Mouse (Mus musculus): Measurements from ENCODE around the gene Mrps35.

DNA sequence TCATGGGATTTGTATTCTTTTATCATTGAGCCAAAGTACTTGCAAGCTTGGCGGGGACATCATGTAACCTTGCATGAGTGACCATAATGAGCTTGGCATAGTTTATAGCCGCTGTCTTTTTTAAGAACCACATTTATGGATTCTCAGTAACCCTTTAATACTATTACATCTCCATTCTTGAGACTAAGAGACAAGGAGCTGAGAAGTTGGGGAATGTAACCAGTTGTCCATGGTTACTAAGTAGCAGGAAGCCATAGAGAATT, 19.5 kb upstream of the Mrps35 start:
- no peak for TF ChIP-seq CTCF (IDR thresholded peaks at IDR 0.05; ENCODE audit: control insufficient read depth, insufficient read depth, insufficient replicate concordance, low read depth, low read length)
- TF ChIP-seq POLR2A (IDR thresholded peaks at IDR 0.05; ENCODE audit: control insufficient read depth, low read depth, low read length): no peak
